Mouse (Mus musculus) limb, embryonic 11.5 days (tissue): ENCODE measurements around the gene Slc25a28. TPM values are rescaled to one million over a fixed set of nuclear protein-coding genes. Genes with fewer than 3 reads are reported as not detected.

ENCODE experiments used
- ATAC-seq: fragments of 200-750 bp; cut with Nextera tagmentation; 2 replicates; pipeline ENCODE4 v1.8.0; 2017; ENCODE audit warnings: low read depth; ENCODE audit not compliant: insufficient number of reproducible peaks, low FRiP score, low TSS enrichment
- DNase-seq: peaks from one replicate; pipeline ENCODE4 v3.0.0-alpha.2; 2015; ENCODE audit warnings: low spot score
- H3K27ac ChIP-seq: fragments of 300-500 bp; sonication (generic); replicated peaks from 2 replicates; pipeline ENCODE4 v1.5.1; 2014; ENCODE audit warnings: low read depth, mild to moderate bottlenecking, low read length
- H3K27me3 ChIP-seq: fragments of 300-500 bp; sonication (generic); 2 replicates; pipeline ENCODE4 v1.6.1; 2014; ENCODE audit warnings: mild to moderate bottlenecking, low read length, mixed read lengths; ENCODE audit not compliant: control insufficient read depth, insufficient read depth
- H3K36me3 ChIP-seq: fragments of 300-500 bp; sonication (generic); 2 replicates; pipeline ENCODE4 v1.6.1; 2014; ENCODE audit warnings: mild to moderate bottlenecking, low read length, moderate library complexity, mixed read lengths; ENCODE audit not compliant: control insufficient read depth, insufficient read depth
- H3K4me1 ChIP-seq: fragments of 300-500 bp; sonication (generic); 2 replicates; pipeline ENCODE4 v1.6.1; 2014; ENCODE audit warnings: low read length, mixed read lengths; ENCODE audit not compliant: control insufficient read depth, insufficient read depth
- H3K4me2 ChIP-seq: fragments of 300-500 bp; sonication (generic); 2 replicates; pipeline ENCODE4 v1.6.1; 2014; ENCODE audit warnings: low read depth, mild to moderate bottlenecking, moderate library complexity; ENCODE audit not compliant: severe bottlenecking
- H3K4me3 ChIP-seq: fragments of 300-500 bp; sonication (generic); 2 replicates; pipeline ENCODE4 v1.5.1; 2014; ENCODE audit warnings: low read depth, low read length
- H3K9ac ChIP-seq: fragments of 300-500 bp; sonication (generic); 2 replicates; pipeline ENCODE4 v1.6.1; 2014; ENCODE audit warnings: mild to moderate bottlenecking, low read length
- H3K9me3 ChIP-seq: fragments of 300-500 bp; sonication (generic); 2 replicates; pipeline ENCODE4 v1.6.1; 2016; ENCODE audit warnings: low read length; ENCODE audit not compliant: control insufficient read depth
- WGBS: fragments of 180-500 bp; shearing (Covaris S2); extraction: QIAGEN DNeasy Blood & Tissue Kit; methylation state at CpG from one replicate; pipeline ENCODE4 v1.1.7; 2014; 5-methylcytosine and 5-hydroxymethylcytosine counted together
- polyA plus RNA-seq: library from polyadenylated mRNA; unstranded; fragments of >200 nt; fragmentation: Nextera tagmentation; extraction: Ambion mirVana; gene quantifications from 2 replicates; pipeline ENCODE4 v1.2.1, GENCODE M21; 2014

The Slc25a28 gene
- polyA plus RNA-seq, 1 experiment from 2014 or later: 11.2 TPM

GRCm38 (mm10) chr19:43689419-43690246 is 15.0 kb upstream of the Slc25a28 start, which contains the start of gene Entpd7:
Gene Entpd7 (plus strand): TSS chr19:43689672.
- 0 out of 2 replicates have a peak within 1 kb of the TSS, but pooled peaks have one; percentile 3 for H3K27ac ChIP-seq
- under 1% methylated on average over 60 of the region's 60 CpGs for WGBS
- peak; percentile 96 for DNase-seq

GRCm38 (mm10) chr19:43681541-43681940 is 6.9 kb upstream of the Slc25a28 start:
- no peaks in the 10 kb centered on the region for H3K27me3 ChIP-seq
- no peak for DNase-seq
- no peaks in the 10 kb centered on the region for H3K4me1 ChIP-seq
- WGBS: 89% methylated on average over 4 of the region's 4 CpGs
- no peak overlapping the region for H3K4me3 ChIP-seq
- no peak overlapping the region for H3K9ac ChIP-seq
- no peak overlapping the region for H3K27ac ChIP-seq
- H3K9me3 ChIP-seq: no peaks in the 10 kb centered on the region
- no peaks in the 10 kb centered on the region for H3K36me3 ChIP-seq
- ATAC-seq: no peak
- H3K4me2 ChIP-seq: no peak overlapping the region

More at GRCm38 (mm10) chr19:43689419-43690246, 15.0 kb upstream of the Slc25a28 start, which contains the start of gene Entpd7:
- Histone ChIP-seq H3K9me3 (no peaks in the 10 kb centered on the region), H3K4me1 (no peaks in the 10 kb centered on the region), H3K9ac (peak within 1 kb of the TSS; percentile 76), H3K27me3 (no peaks in the 10 kb centered on the region), H3K36me3 (no peaks in the 10 kb centered on the region), H3K4me3 (peak within 1 kb of the TSS; percentile 90), H3K4me2 (peak within 1 kb of the TSS; percentile 88)
- peak; percentile 97 for ATAC-seq

GRCm38 (mm10) chr19:43679474-43679981 is 4.8 kb upstream of the Slc25a28 start:
- H3K36me3 ChIP-seq: no peaks in the 10 kb centered on the region
- H3K9me3 ChIP-seq: no peaks in the 10 kb centered on the region
- DNase-seq (no peak), ATAC-seq (no peak)
- H3K4me1 ChIP-seq: peaks cover 3% of the 10 kb centered on the region; the same call in 1 of the 2 replicates
- no peak overlapping the region for H3K4me3 ChIP-seq
- no peak overlapping the region for H3K27ac ChIP-seq
- WGBS: 84% methylated on average over 10 of the region's 10 CpGs
- H3K4me2 ChIP-seq: no peak overlapping the region
- no peak overlapping the region for H3K9ac ChIP-seq
- no peaks in the 10 kb centered on the region for H3K27me3 ChIP-seq

- H3K4me1 ChIP-seq: peaks cover 4% of the 10 kb centered on the region; the same call in 1 of the 2 replicates
- no peaks in the 10 kb centered on the region for H3K27me3 ChIP-seq
- WGBS: 77% methylated on average over 8 of the region's 8 CpGs
- H3K27ac ChIP-seq: no peak overlapping the region
- H3K9ac ChIP-seq: no peak overlapping the region
- ATAC-seq (no peak), DNase-seq (no peak)
- H3K4me3 ChIP-seq: no peak overlapping the region
- no peak overlapping the region for H3K4me2 ChIP-seq
- no peaks in the 10 kb centered on the region for H3K9me3 ChIP-seq
- no peaks in the 10 kb centered on the region for H3K36me3 ChIP-seq
Observed at GRCm38 (mm10) chr19:43678467-43679003, 3.9 kb upstream of the Slc25a28 start.

- peak overlapping the region; percentile 67 for H3K9ac ChIP-seq
- H3K4me1 ChIP-seq: peaks cover 8% of the 10 kb centered on the region; the same call in 1 of the 2 replicates
- no peak for ATAC-seq
- H3K4me2 ChIP-seq: peak overlapping the region; percentile 87
- H3K9me3 ChIP-seq: no peaks in the 10 kb centered on the region
- peak overlapping the region; percentile 87 for H3K27ac ChIP-seq
- 3% methylated on average over 43 of the region's 43 CpGs for WGBS
- no peak for DNase-seq
- no peaks in the 10 kb centered on the region for H3K36me3 ChIP-seq
- H3K4me3 ChIP-seq: peak overlapping the region; percentile 82
- no peaks in the 10 kb centered on the region for H3K27me3 ChIP-seq
Observed at GRCm38 (mm10) chr19:43675525-43676400, 1.1 kb upstream of the Slc25a28 start.

GRCm38 (mm10) chr19:43674316-43674689 is 378 bp downstream of the Slc25a28 start:
- no peaks in the 10 kb centered on the region for H3K27me3 ChIP-seq
- WGBS: under 1% methylated on average over 22 of the region's 29 CpGs
- H3K4me2 ChIP-seq: peak overlapping the region; percentile 90
- H3K9ac ChIP-seq: peak overlapping the region; percentile 88
- H3K36me3 ChIP-seq: no peaks in the 10 kb centered on the region
- H3K4me1 ChIP-seq: peaks cover 8% of the 10 kb centered on the region; the same call in 1 of the 2 replicates
- H3K4me3 ChIP-seq: peak overlapping the region; percentile 82
- H3K27ac ChIP-seq: peak overlapping the region; percentile 47; the same call in 1 of the 2 replicates
- no peak; the same call in 1 of the 2 replicates for ATAC-seq
- peak; percentile 62 for DNase-seq
- H3K9me3 ChIP-seq: no peaks in the 10 kb centered on the region

GRCm38 (mm10) chr19:43673513-43674315 is 967 bp downstream of the Slc25a28 start:
- H3K4me3 ChIP-seq: peak overlapping the region; percentile 82
- no peak overlapping the region for H3K27ac ChIP-seq
- DNase-seq: no peak
- peak overlapping the region; percentile 90 for H3K4me2 ChIP-seq
- H3K27me3 ChIP-seq: no peaks in the 10 kb centered on the region
- no peak for ATAC-seq
- peak overlapping the region; percentile 88 for H3K9ac ChIP-seq
- no peaks in the 10 kb centered on the region for H3K36me3 ChIP-seq
- peaks cover 8% of the 10 kb centered on the region; the same call in 1 of the 2 replicates for H3K4me1 ChIP-seq
- no peaks in the 10 kb centered on the region for H3K9me3 ChIP-seq
- WGBS: 11% methylated on average over 21 of the region's 21 CpGs
